Comparison of ENCODE assay signal across 7 mouse cellular contexts in the genomic region with DNA sequence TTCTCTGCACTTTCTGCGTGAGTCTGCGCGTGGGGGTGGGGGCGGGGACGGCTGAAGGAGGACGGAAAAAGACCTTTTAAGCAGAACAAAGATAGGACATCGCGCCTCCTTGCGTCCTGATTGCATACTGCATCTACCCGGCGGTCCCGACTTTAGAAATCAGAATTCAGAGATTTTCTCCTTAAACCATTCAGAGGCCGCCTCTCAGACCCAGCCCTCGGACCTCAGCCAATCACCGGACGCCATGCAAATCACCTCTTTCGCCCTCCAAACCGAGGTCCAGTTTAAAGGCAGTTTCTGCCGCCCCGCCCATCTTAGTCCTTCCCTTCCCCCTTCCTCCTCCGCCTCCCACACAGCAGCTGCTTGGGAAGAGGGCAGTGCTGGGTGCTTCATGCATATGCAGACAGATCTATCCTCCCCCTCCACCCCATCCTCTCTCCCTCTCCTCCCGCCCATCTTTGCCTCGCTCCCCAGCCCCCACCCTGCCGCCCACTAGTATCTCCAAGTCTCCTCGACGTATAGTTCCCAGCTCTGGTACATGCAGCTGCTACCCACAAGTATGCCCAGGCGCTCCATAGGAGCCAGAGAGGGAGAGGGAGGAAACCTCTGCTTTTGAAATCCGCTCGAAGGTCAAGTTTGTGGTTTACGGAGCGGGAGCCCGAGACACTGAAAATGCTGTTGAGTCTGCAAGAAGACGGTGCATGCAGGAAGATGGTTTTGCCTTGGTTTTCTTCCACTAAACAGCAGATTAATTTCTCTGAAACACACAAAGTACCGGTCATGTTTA.
DNase-seq lines count a peak whose midpoint lies in the region; ATAC-seq and TF ChIP-seq lines count a peak whose summit lies in the region.

No protein-coding gene starts in this region.

- H3K4me1 ChIP-seq in intestine, postnatal 0 days (replicated peaks; ENCODE audit: control insufficient read depth, insufficient read depth, low read length) = no peaks in the 10 kb centered on the region
- H3K4me1 ChIP-seq in midbrain, embryonic 12.5 days = peaks cover 57% of the 10 kb centered on the region
- H3K4me1 ChIP-seq in small intestine, adult 2 months (ENCODE audit: control insufficient read depth, insufficient read depth, insufficient read length, low read length) = peaks cover 6% of the 10 kb centered on the region; the same call in 1 of the 2 replicates

- H3K27me3 ChIP-seq in intestine, postnatal 0 days (replicated peaks; ENCODE audit: control insufficient read depth, insufficient read depth, low read length) = peaks cover 35% of the 10 kb centered on the region
- peaks cover 11% of the 10 kb centered on the region; the same call in 1 of the 2 replicates for H3K27me3 ChIP-seq in midbrain, embryonic 12.5 days
- H3K27me3 ChIP-seq in small intestine, adult 2 months (ENCODE audit: control insufficient read depth, insufficient read depth, low read length) = peaks cover 36% of the 10 kb centered on the region

- peak; percentile 99 for ATAC-seq in intestine, postnatal 0 days
- peak; percentile 98 for ATAC-seq in midbrain, embryonic 12.5 days (ENCODE audit: low FRiP score, low read depth)

- DNase-seq in adrenal gland, adult 18-20 months (ENCODE audit: low spot score in 2 of 2) = peak; percentile 81 to 85
- peak; percentile 99 for DNase-seq in embryo, embryonic 10.5 days (ENCODE audit: low spot score)
- DNase-seq in gastrocnemius, postnatal 4 days (ENCODE audit: low spot score in 2 of 2) = peak; percentile 83 to 93
- peak; percentile 99 for DNase-seq in left cerebral cortex, postnatal 4 days

- H3K27ac ChIP-seq in intestine, postnatal 0 days (ENCODE audit: low read depth, low read length) = peak overlapping the region; percentile 70
- H3K27ac ChIP-seq in midbrain, embryonic 12.5 days (replicated peaks) = peak overlapping the region; percentile 97
- H3K27ac ChIP-seq in small intestine, adult 2 months (ENCODE audit: insufficient read depth, low read depth, low read length) = no peak overlapping the region

- peak overlapping the region; percentile 46 for H3K4me3 ChIP-seq in intestine, postnatal 0 days (ENCODE audit: low read depth, low read length)
- peak overlapping the region; percentile 49 for H3K4me3 ChIP-seq in midbrain, embryonic 12.5 days
- peak overlapping the region; percentile 57 for H3K4me3 ChIP-seq in small intestine, adult 2 months (ENCODE audit: low read depth, low read length)

- peak overlapping the region; percentile 81 for H3K4me2 ChIP-seq in intestine, postnatal 0 days (replicated peaks; ENCODE audit: low read depth)
- peak overlapping the region; percentile 79 for H3K4me2 ChIP-seq in midbrain, embryonic 12.5 days (replicated peaks)

- H3K9ac ChIP-seq in intestine, postnatal 0 days (ENCODE audit: low read depth, low read length) = peak overlapping the region; percentile 12; the same call in 1 of the 2 replicates
- H3K9ac ChIP-seq in midbrain, embryonic 12.5 days (replicated peaks) = peak overlapping the region; percentile 76

- H3K36me3 ChIP-seq in intestine, postnatal 0 days (ENCODE audit: control insufficient read depth, insufficient read depth) = no peaks in the 10 kb centered on the region
- no peaks in the 10 kb centered on the region for H3K36me3 ChIP-seq in midbrain, embryonic 12.5 days
- H3K36me3 ChIP-seq in small intestine, adult 2 months (ENCODE audit: control insufficient read depth, insufficient read depth, low read length) = no peaks in the 10 kb centered on the region

- TF ChIP-seq POLR2A in small intestine, adult 2 months (IDR thresholded peaks at IDR 0.05; ENCODE audit: low read depth, low read length) = no peak

- H3K9me3 ChIP-seq in intestine, postnatal 0 days (ENCODE audit: control insufficient read depth) = no peaks in the 10 kb centered on the region
- no peaks in the 10 kb centered on the region for H3K9me3 ChIP-seq in midbrain, embryonic 12.5 days

- under 1% methylated on average over 34 of the region's 34 CpGs for WGBS in intestine, postnatal 0 days
- under 1% methylated on average over 34 of the region's 34 CpGs for WGBS in midbrain, embryonic 12.5 days
- 1% methylated on average over 34 of the region's 34 CpGs for WGBS in small intestine, adult 2 months

- TF ChIP-seq CTCF in intestine, postnatal 0 days (IDR thresholded peaks at IDR 0.05; ENCODE audit: low read depth) = peak; percentile 85
- peak; percentile 65; the same call in 1 of the 2 replicates for TF ChIP-seq CTCF in small intestine, adult 2 months (IDR thresholded peaks at IDR 0.05; ENCODE audit: extremely low read depth, insufficient read length, insufficient replicate concordance, low read depth, low read length)

- intact Hi-C loops in left cerebral cortex, postnatal 4 days (cut with DNase I) = loop anchor here (2.0 to 10.0 kb wide), 5 partner anchors 219 to 817 kb away; no protein-coding TSS in a partner anchor
